Comparison of ENCODE assay signal across 7 mouse cellular contexts in genomic region chr2:126593831-126594610, GRCm38 (mm10). TPM values are rescaled to one million over a fixed set of nuclear protein-coding genes. Genes with fewer than 3 reads are reported as not detected.
DNase-seq lines count a peak whose midpoint lies in the region; ATAC-seq and TF ChIP-seq lines count a peak whose summit lies in the region.

No protein-coding gene starts in this region.

- peak; percentile 86 for TF ChIP-seq CTCF in Patski (IDR thresholded peaks at IDR 0.05)

- H3K4me2 ChIP-seq in forebrain, embryonic 16.5 days (ENCODE audit: low read length), result peak overlapping the region; percentile 54

- peaks cover 3% of the 10 kb centered on the region for H3K27me3 ChIP-seq in Patski
- H3K27me3 ChIP-seq in forebrain, embryonic 16.5 days (replicated peaks; ENCODE audit: control insufficient read depth, insufficient read depth, low read length), result no peaks in the 10 kb centered on the region

- DNase-seq in Patski (ENCODE audit: low read depth, low spot score), result no peak
- DNase-seq in cerebellum, adult 18-20 months, result peak; percentile 75 to 83
- DNase-seq in layer of hippocampus, postnatal 36 days, result peak; percentile 57 to 66
- DNase-seq in right cerebral cortex, postnatal 14 days, result peak; percentile 77

- H3K27ac ChIP-seq in forebrain, embryonic 16.5 days (ENCODE audit: low read length), result no peak overlapping the region

- peak; percentile 65 for ATAC-seq in Patski
- ATAC-seq in forebrain, embryonic 16.5 days, result peak; percentile 78
- ATAC-seq in hematopoietic stem cell, adult 5-6 weeks (replicated peaks in 1 of 2; ENCODE audit: insufficient read depth in 1 of 2, low FRiP score in 2 of 2, low TSS enrichment in 1 of 2, low read depth in 1 of 2, poor library complexity in 2 of 2, severe bottlenecking in 2 of 2), result peak; percentile 76 to 84
- peak; percentile 86 for ATAC-seq in megakaryocyte, adult 5-6 weeks (ENCODE audit: poor library complexity, severe bottlenecking)

- WGBS in forebrain, embryonic 16.5 days, result 37% methylated on average over 26 of the region's 26 CpGs

- in situ Hi-C loops in Patski (cut with MboI; ENCODE audit: low pct_unique_long_range_greater_than_20kb), result loop anchor here (10.0 kb wide), 1 partner anchor 411 kb away; the partner anchor contains the start of gene Ap4e1

- no peaks in the 10 kb centered on the region for H3K9me3 ChIP-seq in forebrain, embryonic 16.5 days (ENCODE audit: control insufficient read depth, low read length)

- no peak overlapping the region for H3K9ac ChIP-seq in forebrain, embryonic 16.5 days (replicated peaks; ENCODE audit: low read depth, low read length)

- no peaks in the 10 kb centered on the region for H3K36me3 ChIP-seq in forebrain, embryonic 16.5 days (ENCODE audit: control insufficient read depth, insufficient read depth)

- POLR2A ChIA-PET in Patski (lab: Charles Lee), result no interaction called here

- CTCF ChIA-PET in Patski (lab: Charles Lee), result interaction anchor here (0.7 to 1.5 kb wide), 5 partner anchors 9 to 69 kb away, joined by 3 to 9 read pairs (median 4); no protein-coding TSS in a partner anchor

- peaks cover 3% of the 10 kb centered on the region; the same call in 1 of the 2 replicates for H3K4me1 ChIP-seq in forebrain, embryonic 16.5 days (replicated peaks; ENCODE audit: control insufficient read depth, insufficient read depth, low read length)

- peak overlapping the region; percentile 30 for H3K4me3 ChIP-seq in forebrain, embryonic 16.5 days (replicated peaks; ENCODE audit: low read length)

RNA-seq across cellular contexts. Expression of gene Hdc, which starts 25.1 kb away (rescaled TPM):
- 0.12 TPM for polyA plus RNA-seq in Patski (2021)
- polyA plus RNA-seq in forebrain, embryonic 16.5 days (2015; fragmentation: Nextera tagmentation; extraction: Ambion mirVana), result 1.1 and 1.8 TPM in 2 replicates
- 8.3 and 24.1 TPM in 2 replicates for total RNA-seq in hematopoietic stem cell, adult 5-6 weeks (2017)
- 1 to 10 TPM in 1 of 2 experiments, under 1 TPM in 1; 0.70 to 1.4 TPM for total RNA-seq in layer of hippocampus, postnatal 36 days (2021)
- 21.5 and 30.3 TPM in 2 replicates for total RNA-seq in megakaryocyte, adult 5-6 weeks (2015)
- 42.8 and 48.0 TPM in 2 replicates for total RNA-seq in megakaryocyte, adult 5-6 weeks (2017)

RNA-seq across cellular contexts. Expression of gene Slc27a2, which starts 41.8 kb away (rescaled TPM):
- not detected for polyA plus RNA-seq in Patski (2021)
- polyA plus RNA-seq in forebrain, embryonic 16.5 days (2015; fragmentation: Nextera tagmentation; extraction: Ambion mirVana), result 4.1 and 6.9 TPM in 2 replicates
- 3.4 and 5.8 TPM in 2 replicates for total RNA-seq in hematopoietic stem cell, adult 5-6 weeks (2017)
- total RNA-seq in layer of hippocampus, postnatal 36 days (2021), result 10 to 100 TPM; 11.1 to 12.0 TPM
- total RNA-seq in megakaryocyte, adult 5-6 weeks (2015), result not detected in 2 replicates
- total RNA-seq in megakaryocyte, adult 5-6 weeks (2017), result 0.07 and 0.53 TPM in 2 replicates
